Mouse (Mus musculus): ENCODE results near the gene Ccdc155.

DNA sequence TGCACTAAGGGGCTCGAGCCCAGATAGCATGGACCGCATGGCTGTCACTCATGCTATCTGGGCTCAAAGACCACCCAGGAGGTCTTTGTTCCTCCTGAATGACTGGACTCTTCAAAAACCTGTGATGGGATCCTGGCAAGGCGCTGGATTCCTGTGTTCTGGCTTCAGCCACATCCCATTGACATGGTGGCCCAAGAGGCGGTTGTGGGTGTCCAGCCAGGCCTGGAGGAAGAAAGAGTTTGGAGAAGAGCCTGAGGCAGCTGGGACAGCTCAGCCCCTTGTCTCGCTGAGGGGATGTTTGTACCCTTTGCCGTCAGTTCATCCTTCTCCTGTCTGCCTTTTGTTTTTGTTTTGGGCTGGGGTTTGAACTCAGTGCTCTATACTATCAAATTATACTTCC lies 55.1 kb downstream of the Ccdc155 start:
- TF ChIP-seq CTCF (IDR thresholded peaks at IDR 0.05; ENCODE audit: borderline replicate concordance, extremely low read depth, insufficient read depth, insufficient read length) = no peak
- TF ChIP-seq POLR2A (IDR thresholded peaks at IDR 0.05; ENCODE audit: borderline replicate concordance, extremely low read depth, insufficient read depth, insufficient read length, poor library complexity, severe bottlenecking) = no peak

All from brain, embryonic 14.5 days (tissue).